Mouse (Mus musculus) liver, adult 2 months (tissue): ENCODE measurements around the gene Gdf10.

ENCODE experiments used
- CTCF ChIP-seq: fragments of 200-500 bp; IDR thresholded peaks from 2 replicates; pipeline ENCODE4 v1.5.1; 2011; ENCODE audit warnings: low read depth, low read length, control low read depth
- POLR2A ChIP-seq: fragments of 200-500 bp; IDR thresholded peaks from 2 replicates; pipeline ENCODE4 v1.6.1; 2011; ENCODE audit warnings: low read length, control low read depth; ENCODE audit not compliant: insufficient read depth; ENCODE audit errors: extremely low read depth

DNA sequence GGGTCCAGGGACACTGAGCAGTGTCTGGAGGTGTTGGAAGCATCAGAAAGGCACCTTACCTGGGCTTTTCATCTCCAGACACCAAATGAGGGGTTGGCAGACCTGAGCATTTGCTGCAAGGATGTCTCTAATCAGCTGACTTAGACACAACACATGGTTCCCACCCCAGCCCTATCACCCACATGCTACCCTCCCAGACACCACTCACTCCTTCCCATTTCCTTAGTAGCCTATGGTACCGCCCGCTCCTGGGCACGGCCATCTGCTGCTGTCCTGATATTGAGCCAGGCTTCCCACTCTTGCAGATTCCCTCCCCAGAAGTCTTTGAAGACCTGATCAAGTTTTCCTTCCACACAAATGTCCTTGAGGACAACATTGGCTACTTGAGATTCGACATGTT, 34.8 kb downstream of the Gdf10 start:
- no peak for TF ChIP-seq CTCF
- TF ChIP-seq POLR2A: no peak
